Mouse (Mus musculus): Measurements from ENCODE around the gene Ccdc124.

Gene Ccdc124

DNA sequence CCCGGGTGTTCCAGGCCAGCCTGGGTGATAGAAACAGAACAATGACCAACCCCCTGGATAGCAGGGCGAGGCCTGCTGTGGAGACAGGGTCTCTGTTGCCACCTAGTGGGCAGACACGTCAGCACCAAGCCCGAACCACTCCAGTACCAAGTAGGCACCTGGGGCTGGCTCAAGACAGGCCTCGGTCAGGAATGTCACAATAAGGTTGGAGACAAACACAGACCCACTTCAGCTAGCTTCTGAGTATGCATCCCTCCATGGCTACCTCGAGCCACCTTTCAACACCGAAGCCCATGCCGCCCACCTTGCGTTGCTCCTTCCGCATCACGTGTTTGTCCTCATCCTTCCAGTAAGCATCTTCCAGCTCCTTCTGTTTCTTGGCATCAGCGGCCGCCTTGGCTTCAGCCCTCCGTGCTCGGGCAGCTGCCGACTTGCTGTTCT, 4.1 kb downstream of the Ccdc124 start:
- DNase-seq (ENCODE audit: low read depth, low spot score) = peak; percentile 90

DNA sequence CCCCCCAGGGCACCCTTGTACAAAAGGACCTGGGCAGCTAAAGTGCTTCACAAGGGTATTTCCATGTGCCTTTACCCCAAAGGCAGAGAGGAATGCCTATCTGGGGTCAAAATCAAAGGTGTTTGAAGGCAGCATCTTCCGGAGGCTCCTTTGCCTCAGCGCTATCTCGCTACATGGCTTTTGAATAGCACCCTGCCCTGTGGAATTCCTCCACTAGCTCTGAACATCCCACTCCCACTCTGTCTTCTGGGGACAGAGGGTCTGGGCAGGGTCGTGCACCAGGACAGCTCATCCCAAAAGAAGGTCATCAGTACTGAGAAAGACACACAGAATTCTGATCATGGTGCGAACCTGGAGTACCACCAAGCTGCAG, 4.5 kb downstream of the Ccdc124 start:
- DNase-seq (ENCODE audit: low read depth, low spot score) = no peak

DNA sequence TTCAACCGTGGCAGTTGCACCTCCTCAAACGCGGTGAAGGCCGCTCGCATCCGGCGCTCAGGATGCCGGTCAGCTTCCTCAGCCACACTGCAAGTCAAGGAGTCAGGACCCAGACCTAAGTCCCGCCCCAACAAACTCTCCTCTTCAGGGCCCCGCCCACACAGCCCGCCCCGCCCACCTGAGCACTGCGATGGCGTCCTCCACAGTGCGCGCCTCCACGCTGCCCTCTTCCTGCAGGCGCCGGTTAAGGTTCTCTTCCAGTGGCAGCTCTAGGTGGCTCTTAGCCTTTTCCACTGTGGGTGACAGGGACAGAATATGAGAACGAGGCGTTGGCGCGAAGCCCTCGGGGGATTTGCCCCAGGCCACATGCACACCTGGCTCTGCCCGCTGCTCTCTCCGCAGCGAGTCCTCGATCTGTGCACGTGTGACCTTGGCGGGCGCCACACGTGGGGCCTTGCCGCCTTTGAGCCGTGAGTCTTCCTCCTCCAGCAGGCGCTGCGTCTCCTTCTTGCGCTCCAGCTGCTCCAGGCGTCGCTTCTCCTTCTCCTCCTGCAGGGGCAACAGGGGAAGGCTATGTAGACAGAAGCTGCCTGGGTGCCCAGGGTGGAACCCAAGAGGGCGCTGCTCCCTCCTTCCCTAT, 5.1 kb downstream of the Ccdc124 start:
- DNase-seq (ENCODE audit: low read depth, low spot score) = peak; percentile 95

DNA sequence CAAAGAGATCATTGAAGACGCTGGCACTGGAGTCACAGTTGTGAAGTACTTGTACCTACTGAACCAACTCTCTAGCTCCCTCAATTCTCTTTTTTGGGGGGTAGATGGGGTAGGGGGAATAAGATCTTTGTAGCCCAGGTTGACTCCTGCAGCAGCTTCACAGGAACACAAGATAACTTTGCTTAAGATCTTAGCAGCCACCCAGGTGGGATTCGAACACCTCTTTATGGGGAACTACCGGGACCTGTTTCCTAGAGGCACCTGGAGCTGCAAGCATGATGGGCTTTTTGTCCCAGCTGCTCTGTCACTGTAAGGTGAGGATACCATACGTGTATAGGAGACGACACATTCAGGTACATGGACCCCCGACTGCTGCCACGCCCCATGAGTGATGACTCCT, 7.2 kb downstream of the Ccdc124 start:
- DNase-seq (ENCODE audit: low read depth, low spot score) = no peak

DNA sequence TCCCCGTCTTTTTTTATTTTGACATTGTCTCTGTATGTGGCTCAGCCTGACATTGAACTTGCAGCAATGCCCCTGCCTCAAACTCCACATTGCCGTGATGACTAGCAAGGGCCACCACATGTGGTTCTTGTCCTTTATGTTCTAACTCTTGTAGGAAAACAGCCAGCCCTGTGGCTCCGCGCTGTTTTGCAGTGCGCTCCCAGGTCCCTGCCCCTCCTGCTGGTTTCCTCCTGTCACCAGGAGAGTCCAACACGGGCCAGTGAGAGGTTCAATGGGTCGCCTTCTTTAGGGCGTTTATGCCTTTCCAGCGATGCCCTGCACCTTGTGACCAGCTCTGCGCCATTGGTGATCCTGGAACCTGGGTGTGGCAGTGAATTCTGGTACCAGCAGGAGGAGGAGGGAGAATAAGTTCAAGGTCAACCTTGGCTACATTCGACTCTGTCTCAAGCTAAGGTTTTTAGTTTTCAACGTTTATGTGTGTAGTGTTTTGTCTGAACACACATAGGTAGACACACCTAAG, 7.7 kb downstream of the Ccdc124 start:
- no peak for DNase-seq (ENCODE audit: low read depth, low spot score)

DNA sequence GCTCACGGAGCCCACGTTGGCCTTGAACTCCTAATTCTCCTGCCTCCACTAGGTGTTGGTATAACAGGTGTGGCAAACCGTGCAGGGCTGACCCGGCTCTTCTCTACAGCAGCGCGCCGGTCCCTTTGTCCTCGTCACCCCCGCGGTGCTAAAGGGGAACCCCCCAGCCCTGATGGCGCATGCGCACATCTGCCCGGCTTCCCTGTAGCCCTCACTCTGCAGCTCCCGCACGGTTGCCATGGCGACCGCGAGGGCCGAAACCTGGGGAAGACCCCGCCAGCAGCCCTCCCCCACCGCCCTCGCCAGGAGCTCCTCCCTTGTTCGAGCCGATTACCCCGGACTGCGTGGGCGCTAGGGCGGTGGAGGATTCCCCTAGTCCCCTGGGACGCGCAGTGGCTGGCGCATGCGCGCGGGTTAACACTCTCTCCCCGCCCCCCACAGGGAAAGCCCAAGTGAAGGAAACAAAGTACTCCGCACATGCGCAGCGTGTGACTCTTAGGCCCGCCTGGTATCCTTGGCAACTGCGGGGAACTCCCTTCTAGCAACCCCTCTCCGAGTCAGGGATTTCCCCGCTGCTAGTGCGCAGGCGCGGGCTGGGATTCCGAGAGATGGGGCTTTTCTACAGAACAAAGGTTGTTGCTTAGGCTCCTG, 8.3 kb downstream of the Ccdc124 start:
- DNase-seq (ENCODE audit: low read depth, low spot score) = peak; percentile 100

DNA sequence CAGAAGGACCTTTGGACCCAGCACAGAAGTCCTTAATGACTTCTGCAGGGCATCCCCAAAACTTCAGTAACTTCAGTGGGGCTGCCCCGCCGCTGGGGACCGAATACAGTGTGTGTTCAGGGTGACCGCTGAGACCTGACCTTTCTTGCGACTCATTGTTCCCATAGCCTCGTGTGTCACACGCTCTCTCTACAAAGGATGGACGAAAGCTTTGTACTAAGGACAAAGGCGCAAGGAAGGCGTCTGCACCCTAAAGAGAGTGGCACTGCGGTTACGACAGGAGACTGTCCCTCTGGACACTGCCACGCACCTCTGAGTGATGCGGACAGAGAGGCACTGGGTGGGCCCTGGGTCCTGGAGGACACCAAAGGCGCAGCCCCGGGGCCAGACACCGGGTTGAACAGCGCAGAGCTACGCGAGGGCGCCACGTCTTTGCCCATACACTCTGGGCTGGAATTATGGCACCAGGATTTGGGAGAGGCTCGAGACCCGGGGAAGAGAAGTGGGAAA, 9.0 kb downstream of the Ccdc124 start:
- peak; percentile 47 for DNase-seq (ENCODE audit: low read depth, low spot score)

DNA sequence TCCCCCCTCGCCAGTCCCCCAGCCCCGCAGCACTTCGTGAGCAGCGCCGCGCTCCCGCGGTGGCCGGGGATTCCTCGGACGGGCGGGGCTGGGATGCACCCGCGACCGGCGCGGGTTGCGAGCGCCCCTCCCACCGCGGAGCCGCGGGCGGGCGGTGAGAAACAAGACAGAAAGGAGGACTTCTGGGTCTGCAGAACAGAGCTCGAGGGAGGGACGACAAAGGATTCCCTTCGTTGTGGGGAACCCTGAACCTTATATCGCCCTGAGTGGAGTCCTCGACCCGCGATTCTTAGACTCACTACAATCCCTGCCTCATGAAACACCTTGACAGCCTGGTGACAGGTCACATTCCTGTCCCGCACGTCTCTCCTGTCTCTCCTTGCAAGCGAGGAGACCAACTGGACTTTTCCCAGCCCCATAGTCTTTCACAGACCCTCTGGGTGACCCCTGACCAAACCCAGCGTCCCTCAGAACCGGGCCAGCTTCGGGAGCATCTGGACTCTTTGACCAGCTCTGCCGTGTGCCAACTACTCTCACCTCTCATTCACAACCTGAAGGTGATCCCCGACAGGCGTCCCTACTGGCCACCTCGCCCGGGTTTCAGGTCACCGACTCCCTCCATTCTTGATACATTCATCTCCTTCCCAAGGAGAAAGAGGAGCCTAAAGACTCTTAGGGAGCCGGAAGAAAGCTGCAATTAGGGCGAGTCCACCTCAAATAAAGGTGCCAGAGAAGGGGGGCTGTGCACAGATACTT, 9.6 kb downstream of the Ccdc124 start:
- DNase-seq (ENCODE audit: low read depth, low spot score) = peak; percentile 64

DNA sequence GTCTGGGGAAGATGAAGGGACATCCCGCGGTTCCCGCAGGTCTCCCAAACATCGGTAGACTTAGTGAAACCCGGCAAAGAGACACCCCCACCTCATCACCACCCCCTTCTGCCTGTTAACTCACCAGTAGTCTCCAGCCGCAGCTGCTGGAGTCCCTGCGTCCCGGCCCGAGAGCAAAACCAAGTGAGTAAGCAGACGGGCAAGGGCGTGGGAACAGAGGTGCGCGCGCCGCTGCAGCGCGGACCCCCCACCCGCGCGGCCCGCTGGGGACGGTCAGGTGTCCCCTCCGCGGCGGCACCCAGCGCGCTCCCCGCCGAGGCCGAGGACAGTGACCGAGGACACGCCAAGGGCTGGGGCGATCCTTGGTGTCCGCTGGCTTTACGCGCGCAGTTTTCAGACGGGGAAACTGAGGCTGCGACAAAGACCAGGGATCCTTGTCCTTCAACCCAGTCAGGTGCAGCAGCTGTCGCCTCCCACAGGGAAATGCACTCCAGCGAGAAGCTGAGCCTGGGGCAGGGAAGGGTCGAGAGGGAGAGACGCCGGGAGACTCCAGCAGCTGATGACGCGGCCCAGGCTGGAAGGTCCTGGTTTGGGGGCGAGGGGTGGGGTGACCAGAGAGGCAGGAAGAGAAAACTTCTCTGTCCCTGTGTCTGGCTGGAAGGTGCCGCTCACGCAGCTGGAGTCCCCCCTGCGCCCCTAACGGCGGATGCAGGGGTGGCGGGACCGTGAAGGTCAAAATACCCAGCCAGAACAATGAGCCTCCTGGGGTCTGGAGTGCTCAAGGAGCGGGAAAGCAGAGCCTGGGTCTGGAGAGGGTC, 10.7 kb downstream of the Ccdc124 start, which contains the start of gene Kcnn1:
Gene Kcnn1 (minus strand): TSS at position 435 of the 818 bp plus-strand sequence.
- no peak for DNase-seq (ENCODE audit: low read depth, low spot score)

DNA sequence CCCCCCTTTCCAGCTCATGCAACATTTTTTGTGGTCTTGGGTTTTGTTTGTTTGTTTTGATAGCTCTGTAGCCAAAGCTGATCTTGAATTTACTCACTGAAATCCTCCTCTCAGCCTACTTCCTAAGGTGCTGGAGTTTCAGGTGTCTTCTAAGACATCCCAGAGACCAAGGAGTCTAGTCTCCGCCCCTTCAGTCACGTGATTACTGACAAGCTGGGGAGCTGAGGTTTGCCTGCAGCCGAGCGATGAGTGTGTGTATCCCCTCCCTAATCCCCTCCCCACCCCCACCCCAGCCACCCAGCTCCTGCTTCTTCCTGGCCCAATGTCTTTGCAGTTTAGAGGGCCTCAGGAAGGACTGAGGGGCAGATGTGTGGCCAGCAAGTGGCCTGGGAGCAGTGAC, 16.2 kb downstream of the Ccdc124 start:
- DNase-seq (ENCODE audit: low read depth, low spot score) = peak; percentile 32

DNA sequence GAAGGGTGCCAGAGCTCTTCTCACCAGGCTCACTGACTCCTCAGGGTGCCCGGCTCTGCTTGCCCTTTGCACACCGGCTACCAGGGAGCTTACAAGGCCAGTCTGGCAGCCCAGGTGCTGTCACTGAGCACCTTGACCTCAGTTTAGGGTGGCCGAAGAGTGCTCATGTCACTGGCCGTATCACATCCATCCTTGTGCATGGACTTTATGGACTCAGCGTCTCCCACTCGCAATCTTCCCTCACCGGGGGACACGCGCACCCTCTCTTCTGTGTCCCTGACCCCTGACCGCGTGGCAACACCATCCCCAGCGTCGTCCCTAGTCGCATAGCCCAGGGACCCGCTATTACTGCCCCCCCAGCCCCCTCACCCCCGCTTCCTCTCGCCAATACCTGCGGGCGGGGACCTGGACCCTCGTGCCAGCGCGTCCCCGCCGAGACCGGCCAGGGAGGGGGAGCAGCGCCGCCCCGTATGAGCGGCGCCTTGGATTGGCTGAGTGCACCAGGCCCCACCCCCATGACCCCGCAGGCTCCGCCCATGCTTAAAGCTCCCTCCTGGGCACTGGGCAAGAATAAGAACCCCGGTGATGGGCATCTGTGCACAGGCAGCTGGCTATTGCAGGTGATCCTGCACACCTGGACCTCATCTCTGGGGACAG, 17.1 kb downstream of the Ccdc124 start:
- peak; percentile 86 for DNase-seq (ENCODE audit: low read depth, low spot score)

DNA sequence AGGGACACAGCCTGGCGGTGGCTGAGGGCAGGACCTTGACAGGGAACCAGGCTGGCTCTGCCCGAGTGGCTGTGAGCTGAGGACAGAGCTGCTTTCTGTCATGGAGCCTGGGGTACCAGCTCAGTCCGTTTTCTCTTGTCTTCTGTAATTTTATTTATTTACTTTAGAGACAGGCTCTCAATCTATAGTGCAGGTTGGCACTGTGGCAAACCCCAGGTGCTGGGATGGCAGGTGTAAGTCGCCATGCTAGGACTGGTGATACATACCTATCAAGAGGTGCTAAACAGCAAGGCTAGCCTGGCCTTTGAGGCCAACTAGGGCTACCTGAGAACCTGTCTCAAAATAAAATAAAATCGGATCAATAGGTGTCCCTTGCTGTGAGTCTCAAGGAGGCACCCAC, 17.7 kb downstream of the Ccdc124 start:
- no peak for DNase-seq (ENCODE audit: low read depth, low spot score)

DNA sequence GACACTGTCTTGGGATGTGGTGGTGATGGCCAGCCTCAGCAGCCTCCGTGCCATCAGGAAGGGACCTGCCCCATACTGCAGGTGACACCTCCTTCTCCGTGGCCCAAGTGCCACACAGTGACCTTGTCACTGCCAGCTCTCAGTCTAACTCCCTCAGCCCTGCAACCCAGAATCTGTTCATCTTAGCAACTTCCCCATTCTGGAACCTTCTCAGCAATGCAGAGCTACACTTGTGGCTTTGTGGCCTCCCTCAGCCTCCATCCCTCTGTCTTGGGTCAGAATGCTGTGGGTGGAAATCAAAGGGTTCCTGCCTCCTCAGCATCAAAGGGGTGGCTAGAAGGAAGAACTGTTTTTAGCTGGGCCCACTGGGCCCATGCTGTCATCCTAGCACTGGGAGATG, 19.9 kb downstream of the Ccdc124 start:
- DNase-seq (ENCODE audit: low read depth, low spot score) = peak; percentile 55

DNA sequence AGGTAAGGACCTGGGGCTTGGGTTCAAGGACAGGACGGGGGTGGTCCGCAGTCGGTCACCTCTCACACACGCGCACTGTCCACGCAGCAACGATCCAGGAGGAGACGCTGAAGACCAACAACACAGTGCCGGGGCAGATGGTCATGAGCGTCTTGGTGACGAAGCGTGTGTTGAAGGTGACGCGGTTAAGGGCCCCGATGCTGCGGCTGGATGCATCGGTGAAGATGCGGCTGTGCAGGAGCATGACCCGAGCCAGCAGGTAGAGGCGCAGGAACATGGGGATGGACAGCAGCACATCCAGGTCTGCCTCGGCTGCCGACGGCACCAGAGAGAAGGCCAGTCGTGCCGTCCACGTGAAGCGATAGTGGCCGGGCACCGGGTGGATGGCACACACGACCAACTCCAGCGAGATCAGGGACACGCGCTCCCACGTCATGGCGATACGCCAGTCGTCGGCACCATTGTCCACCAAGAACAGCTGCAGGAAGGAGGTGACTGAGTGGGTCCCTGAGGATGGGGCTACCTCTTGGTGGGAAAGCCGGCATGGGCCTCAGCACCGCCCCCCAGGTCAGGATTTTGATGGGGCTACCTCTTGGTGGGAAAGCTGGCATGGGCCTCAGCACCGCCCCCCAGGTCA, 21.0 kb downstream of the Ccdc124 start:
- DNase-seq (ENCODE audit: low read depth, low spot score) = no peak

DNA sequence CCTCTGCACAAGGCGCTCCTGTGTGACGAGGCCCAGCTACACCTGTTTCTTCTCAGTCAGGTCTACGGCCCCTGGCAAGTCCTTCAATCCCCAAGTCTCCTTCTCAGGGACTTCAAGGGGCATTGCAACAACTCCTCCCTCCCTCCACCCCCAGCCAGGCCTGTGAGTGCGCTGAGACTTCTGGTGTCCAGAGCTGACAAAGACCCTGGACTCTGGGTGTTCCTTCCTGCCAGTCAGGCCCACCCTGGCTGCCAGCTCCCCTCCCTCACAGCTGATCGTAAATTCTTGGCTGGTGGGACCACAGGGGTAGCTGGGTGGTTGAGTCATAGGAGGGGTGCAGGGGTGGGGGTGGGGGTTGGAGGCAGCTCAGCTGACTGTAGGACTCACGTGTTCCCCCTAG, 21.9 kb downstream of the Ccdc124 start:
- DNase-seq (ENCODE audit: low read depth, low spot score) = no peak

DNA sequence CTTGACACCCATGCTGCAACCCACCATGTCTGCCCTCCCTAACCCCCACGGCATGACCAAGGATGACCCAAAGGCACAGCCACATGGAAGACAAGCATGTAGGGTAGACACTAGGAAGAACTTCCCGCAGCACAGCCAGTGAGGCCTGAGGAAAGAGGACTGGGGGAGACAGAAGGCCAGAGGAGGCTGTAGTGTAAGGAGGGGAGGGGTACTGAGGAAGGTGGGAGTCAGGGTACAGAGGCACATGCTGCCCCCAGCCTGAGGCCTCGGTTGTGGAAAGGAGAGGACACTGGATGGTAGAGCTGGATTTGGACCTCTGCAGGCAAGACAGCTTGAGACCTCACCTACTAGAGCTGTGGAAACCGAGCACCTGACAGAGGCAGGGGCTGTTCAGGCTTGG, 22.8 kb downstream of the Ccdc124 start:
- DNase-seq (ENCODE audit: low read depth, low spot score) = no peak

DNA sequence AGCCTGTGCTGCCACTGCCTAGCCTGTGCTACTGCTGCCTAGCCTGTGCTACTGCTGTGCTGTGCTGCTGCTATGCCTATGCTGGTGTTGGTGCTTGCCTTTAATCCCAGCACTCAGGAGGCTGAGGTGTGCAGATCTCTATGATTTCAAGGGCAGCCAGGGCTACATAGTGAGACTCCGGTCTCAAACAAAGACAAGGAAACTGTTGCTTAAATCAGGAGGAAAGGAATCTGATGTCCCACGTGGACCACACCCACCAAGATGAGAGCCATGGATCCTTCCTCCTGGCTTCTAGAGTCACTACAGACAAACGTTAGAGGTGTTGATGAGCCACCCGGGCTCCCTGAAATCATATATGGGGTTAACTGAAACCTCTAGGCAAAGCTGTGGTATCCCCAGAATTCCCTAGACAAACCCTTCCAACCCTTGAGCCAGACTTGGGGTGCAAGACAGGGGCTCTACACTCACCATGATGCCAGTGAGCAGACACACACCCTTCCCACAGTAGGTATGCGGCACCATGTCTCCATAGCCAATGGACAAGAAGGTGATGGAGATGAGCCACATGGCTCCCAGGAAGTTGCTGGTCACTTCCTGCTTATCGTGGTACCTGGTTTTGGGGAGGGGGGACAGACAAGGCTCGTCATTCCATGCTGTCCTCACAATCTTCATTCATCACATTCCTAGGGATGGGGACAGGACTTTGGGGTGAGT, 23.4 kb downstream of the Ccdc124 start:
- DNase-seq (ENCODE audit: low read depth, low spot score) = no peak

DNA sequence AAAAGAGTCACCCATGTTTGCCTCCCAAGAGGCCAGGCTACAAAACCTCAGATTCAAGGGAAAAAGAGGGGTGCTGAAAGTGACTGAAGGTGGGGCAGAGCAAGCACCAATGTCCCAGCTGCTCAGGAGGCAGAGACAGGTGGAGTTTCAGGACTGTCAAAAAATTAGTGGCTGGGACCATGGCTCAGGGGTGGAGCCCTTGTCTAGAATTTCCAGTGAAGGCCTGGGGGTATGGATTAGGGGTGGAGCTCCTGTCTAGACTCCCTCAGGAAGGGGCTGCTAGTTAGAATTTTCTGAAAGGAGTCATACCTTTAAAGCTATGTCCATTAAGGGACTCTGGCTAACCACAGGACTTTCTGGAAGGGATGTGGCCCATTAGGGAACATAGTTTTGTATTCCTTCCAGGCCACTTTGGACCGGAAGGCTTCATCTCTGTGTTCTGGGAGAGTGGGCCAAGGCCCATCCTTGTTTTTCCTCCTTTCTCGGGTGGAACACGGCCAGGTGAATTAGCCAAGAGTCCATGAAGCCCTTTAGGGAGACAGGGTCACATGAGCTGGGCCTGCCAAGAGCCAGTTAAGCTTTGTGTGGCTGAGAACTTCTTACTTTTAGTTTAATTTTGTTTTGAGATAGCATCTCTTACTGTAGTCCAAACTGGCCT, 24.3 kb downstream of the Ccdc124 start:
- no peak for DNase-seq (ENCODE audit: low read depth, low spot score)
